Mouse (Mus musculus): ENCODE measurements at regions not wholly inside any gene's neighbourhood (a gene's known extent, or its start where the extent isn't known, plus 50 kb on each side); places are given as distances from the start of the nearest gene placed in this dataset.
A peak's percentile ranks its signal among the peaks of the same experiment; 100 is the strongest.
"Not testable (repeated sequence)": the region's sequence is repeated elsewhere in the genome, so short reads cannot be mapped to it uniquely, and the experiment has no call there.

DNA sequence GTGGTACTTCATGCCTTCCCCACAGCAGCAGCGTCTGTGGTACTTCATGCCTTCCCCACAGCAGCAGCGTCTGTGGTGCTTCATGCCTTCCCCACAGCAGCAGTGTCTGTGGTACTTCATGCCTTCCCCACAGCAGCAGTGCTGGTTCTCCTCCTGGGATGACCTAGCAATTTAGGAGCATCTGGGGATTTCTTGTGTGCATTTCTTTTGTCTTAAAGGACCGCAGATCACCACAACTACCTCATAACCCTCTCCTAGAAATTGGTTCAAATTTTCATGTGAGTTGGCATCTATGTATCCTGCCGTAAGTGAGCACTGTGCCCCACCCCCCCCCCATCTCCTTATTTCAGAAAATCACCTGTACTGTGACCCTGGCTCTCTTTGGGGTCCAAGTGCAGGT lies 297.0 kb downstream of the Eipr1 start:
- not testable (repeated sequence) for DNase-seq (ENCODE audit: extremely low spot score in 1 of 2, low spot score in 1 of 2)

GRCm38 (mm10) chr12:29049105-29049511 lies 297.5 kb downstream of the Eipr1 start:
- DNase-seq (ENCODE audit: extremely low spot score in 1 of 2, low spot score in 1 of 2) = no peak

DNA sequence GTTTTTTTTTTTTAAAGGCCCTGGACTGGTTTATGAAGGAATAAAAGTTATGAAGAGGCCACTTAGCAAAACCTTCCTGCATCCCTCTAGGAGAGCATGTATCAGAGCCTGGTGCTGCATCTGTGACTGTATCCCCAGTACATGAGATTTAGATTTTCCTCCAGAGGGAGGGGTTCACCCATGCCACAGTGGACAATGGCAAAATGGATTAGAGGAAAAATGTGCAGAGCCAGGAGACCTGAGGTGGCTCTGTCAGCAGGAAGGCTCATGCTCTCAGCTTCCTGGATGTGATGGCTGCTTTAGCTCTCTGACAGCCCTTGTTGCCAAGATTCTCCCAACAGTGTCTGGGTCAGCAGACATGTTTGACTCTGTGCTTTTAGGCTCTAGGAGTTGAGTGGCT lies 298.2 kb downstream of the Eipr1 start:
- no peak for DNase-seq (ENCODE audit: extremely low spot score in 1 of 2, low spot score in 1 of 2)

DNA sequence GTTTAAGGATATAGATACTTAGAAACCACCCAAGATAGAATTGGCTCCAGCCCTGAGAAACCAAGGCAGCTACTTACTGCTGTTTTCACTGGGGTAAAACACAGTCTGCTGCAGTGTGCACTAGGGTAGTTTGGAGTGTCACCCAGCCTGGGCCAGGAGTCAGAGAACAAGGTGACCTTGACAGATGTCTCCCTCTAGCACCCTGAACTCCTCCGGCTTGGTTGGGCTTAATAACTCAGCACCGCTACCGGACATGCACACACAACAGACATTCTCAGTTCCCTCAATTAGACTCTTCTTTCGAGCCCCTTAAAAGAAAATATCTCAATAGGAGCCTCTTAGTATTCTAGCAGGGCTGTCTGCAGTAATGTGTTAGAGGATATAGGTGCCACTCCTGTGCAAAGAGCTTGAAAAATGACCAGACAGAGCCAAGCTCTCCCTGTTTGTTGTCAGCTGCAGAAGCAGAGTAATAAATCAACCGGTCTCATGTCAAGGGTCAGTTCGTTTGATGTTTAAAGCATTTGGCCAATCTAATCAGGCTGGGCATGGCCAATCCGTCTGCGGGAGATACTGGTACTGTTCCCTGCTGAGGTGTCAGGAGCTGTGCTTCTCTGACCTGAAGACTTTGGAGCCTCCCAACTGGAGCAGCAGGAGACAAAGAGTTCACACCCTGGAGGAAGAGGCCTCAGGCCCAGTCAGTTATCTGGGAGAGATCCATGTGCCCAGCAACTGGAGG lies 299.1 kb downstream of the Eipr1 start:
- DNase-seq (ENCODE audit: extremely low spot score in 1 of 2, low spot score in 1 of 2) = no peak

- no peak for DNase-seq (ENCODE audit: extremely low spot score in 1 of 2, low spot score in 1 of 2)
These were observed 302.8 kb downstream of the Eipr1 start for GRCm38 (mm10) chr12:29054367-29054766.

GRCm38 (mm10) chr12:29062025-29062637 lies 310.5 kb downstream of the Eipr1 start:
- no peak for DNase-seq (ENCODE audit: extremely low spot score in 1 of 2, low spot score in 1 of 2)

DNA sequence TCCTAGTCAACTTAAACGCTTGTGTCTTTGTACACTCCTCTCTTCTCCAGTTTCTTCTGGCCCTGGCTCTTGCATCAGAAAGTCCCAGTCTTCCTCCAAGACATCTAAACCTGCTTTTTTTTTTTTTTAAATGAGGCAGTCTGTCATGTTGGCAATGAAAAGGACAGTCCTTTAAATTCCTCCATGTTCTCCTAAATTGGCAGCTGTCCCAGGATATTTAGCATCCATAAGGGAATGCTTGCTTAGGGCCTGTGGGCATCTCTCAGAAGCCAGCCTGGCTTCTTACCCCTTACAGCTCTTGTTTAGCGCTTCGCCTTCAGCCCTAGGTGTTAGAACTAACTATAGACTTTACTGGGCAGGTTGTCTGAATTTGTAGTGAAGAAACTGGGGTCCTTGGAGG lies 311.2 kb downstream of the Eipr1 start:
- DNase-seq (ENCODE audit: extremely low spot score in 1 of 2, low spot score in 1 of 2) = no peak

GRCm38 (mm10) chr12:29068180-29068579 lies 316.6 kb downstream of the Eipr1 start:
- DNase-seq (ENCODE audit: extremely low spot score in 1 of 2, low spot score in 1 of 2) = peak in 1 of 2 experiments; percentile 32

DNA sequence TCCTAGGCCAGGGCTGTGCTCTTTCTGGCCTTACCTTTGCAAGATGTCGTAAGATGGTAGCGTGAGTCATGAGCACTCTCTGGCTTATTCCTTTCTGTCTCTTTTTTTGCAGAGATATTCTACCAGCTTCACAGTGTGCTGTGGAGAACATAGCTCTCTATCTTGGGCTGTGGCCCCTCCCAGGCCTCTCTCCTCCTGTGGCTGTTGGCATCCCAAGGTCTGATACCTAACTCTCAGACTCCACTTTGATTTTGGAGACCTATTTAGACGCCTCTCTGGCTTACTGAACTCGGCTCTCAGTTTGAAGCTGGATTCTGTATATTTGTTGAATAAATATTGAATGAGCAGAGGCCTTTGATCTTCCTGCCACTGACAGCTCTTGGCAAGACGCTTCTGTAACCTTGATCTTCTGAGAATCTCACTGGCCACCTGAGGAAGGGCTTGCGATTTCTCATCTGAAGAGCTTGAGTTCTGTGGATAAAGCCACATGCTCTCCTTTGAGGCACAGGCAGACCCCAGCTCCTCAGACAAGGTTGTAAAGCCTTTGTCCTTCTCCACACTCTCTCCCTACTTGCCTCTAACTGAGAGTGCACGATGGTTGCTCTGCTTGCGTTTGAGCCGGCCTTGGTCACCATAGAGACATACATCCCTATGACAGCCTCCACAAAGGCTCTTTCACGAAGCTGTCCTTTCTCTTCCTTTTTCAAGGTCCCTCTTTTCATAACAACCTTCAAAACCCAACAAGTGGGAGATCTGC lies 323.7 kb downstream of the Eipr1 start:
- DNase-seq (ENCODE audit: extremely low spot score in 1 of 2, low spot score in 1 of 2) = no peak

DNA sequence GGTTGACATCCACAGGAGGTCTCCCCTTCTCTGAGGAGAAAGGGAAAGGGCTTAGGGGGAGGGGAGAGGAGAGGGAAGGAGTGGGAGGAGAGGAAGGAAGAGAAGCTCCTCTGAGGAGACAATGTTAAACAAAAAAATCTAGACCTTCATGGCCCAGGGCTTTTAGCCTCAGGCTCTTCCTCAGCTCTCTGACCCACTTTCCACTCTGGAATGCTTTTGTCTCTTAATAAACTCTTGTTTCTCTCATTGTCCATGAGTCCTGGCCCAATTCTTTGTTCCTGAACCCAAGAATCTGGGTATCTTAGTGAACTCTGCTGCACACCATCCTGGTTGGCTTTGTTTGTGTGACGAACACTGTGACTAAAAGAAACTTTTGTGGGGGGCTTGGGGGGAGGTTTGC lies 325.0 kb downstream of the Eipr1 start:
- DNase-seq (ENCODE audit: extremely low spot score in 1 of 2, low spot score in 1 of 2) = no peak

DNA sequence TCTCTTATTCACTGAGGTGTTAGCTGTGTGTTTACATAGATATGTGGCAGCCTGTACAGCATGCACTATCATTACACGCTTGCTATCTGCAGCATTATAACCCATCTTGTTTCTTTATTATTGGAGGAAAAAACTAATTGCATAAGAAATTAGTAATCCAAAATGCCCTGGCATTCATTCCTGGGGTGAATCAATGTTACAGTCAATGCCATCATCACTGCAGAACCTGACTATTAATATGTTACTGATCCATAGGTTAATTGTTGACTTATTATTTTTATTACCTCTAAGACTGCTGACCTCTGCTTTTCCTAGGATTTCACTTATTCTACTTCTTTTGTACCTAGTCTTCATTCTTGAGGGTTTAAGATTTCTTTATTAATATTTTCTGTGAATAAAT lies 327.4 kb downstream of the Eipr1 start:
- no peak for DNase-seq (ENCODE audit: extremely low spot score in 1 of 2, low spot score in 1 of 2)

DNA sequence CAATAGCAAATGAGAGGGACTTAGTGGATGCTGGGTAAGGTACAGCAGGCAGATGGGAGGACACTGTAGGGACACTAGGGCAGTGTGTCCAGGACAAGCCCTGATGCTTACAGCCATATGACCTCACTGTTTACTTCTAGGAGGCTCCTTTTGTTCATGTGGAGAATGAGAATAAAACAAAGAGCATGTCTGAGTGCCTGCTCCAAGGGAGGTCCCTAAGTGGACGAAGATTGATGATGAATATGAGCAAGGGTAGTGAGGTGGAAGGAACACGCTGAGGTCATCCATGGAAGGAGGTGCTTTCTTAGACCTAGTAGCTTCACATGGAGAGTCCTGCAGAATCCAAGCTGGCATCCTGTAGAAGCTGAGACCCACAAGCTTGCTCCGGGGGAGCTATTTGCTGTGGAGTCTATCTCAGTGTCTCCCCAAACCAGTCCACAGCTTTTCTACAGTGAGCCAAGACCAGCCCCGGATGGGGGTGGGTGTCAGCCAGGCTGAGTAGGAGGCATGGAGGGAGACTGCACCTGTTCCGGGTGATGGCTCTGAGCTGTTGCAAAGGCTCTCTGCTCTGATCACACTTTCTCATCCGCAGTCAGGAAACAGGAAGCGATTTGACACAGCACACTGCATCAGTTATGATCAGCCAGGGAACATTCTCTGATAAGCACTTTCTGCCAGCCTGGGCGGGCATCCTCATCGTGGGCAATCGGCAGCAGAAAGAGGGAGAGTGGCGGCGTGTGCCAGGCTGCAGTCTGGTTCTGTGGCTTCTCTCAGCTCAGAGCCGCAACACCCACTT lies 332.0 kb downstream of the Eipr1 start:
- peak; percentile 59 to 80 for DNase-seq (ENCODE audit: extremely low spot score in 1 of 2, low spot score in 1 of 2)

- DNase-seq (ENCODE audit: extremely low spot score in 1 of 2, low spot score in 1 of 2) = not testable (repeated sequence)
These were observed 335.6 kb downstream of the Eipr1 start for GRCm38 (mm10) chr12:29087245-29087644.

- DNase-seq (ENCODE audit: extremely low spot score in 1 of 2, low spot score in 1 of 2) = no peak
These were observed 338.0 kb downstream of the Eipr1 start for GRCm38 (mm10) chr12:29089634-29090033.

GRCm38 (mm10) chr12:29090451-29090850 lies 338.8 kb downstream of the Eipr1 start:
- DNase-seq (ENCODE audit: extremely low spot score in 1 of 2, low spot score in 1 of 2) = no peak

GRCm38 (mm10) chr12:29095406-29096032 lies 343.9 kb downstream of the Eipr1 start:
- DNase-seq (ENCODE audit: extremely low spot score in 1 of 2, low spot score in 1 of 2) = no peak

DNA sequence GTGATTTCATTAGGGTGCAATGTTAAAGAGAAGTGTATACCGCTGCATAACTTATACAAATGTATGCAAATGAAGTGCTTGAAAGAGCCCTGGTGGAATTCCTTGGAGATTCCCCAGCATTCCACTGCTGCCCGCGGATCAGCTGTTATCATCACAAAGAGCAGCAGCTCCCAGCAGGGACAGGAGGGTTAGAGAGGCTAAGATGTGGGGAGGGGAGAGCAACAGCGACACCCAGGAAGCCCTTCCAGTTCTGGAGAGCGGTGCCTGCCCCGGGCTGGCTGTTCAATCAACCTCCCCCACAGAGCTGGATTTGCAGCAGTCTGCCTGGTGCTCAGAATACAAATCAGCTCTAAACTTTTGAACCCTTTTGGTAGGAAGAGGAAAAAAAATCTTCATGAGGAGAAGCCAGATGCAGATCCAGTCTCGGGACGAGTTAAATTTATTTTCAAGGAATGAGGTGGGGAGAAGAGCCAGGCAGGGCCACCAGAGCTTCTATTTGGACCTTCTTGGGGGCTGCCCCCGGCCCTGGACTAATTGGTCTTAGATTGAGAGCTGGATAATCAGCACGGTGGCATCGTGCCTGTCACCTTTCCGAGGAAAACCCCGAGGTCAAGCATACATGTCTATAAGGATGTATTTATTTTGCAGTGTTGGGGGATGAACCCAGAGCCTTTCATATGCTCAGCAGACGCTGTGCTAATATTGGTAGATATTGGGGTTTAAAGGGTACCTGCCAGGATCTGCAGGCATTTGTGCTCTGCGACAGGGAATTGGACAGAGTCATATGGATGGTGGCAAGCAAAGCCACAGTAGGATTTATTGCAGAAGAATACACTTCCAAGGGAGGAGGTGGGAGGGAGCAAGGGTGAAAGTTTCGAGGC lies 344.7 kb downstream of the Eipr1 start:
- DNase-seq (ENCODE audit: extremely low spot score in 1 of 2, low spot score in 1 of 2) = peak; percentile 38 to 76

DNA sequence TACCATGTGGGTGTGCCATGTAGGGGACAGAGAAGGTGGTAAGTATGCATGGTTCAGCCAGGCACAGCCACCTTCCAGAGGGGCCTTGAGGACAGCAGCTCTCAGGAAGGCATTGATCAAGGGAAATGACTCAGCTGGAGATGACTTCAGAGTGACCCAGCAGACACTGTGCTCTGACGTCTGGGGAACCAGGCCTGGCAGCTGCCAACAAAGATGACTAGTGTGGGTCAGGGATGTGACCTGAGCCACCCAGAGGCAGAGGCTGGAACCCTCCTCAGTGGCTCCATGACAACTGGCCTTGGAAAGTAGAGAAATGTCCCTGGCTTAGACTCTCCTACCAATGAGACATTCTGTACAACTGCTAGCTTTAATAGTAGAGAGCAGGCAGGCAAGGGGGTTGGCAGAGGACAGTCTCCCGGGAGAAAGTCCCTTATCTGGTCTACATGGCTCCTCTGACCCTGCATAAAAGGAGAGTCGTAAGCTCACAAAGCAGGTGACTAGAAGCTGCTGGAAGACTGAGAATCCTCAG lies 348.5 kb downstream of the Eipr1 start:
- no peak for DNase-seq (ENCODE audit: extremely low spot score in 1 of 2, low spot score in 1 of 2)
